Mouse (Mus musculus): Measurements from ENCODE around the gene Ankrd60. TPM values are rescaled to one million over a fixed set of nuclear protein-coding genes. Genes with fewer than 3 reads are reported as not detected.

Gene Ankrd60
- total RNA-seq, 4 experiments from 2014 or later = not detected

- no peak for DNase-seq (ENCODE audit: low spot score in 2 of 2)
Measured at GRCm38 (mm10) chr2:173585387-173586117, 7.4 kb upstream of the Ankrd60 start.

GRCm38 (mm10) chr2:173584361-173584760 is 6.2 kb upstream of the Ankrd60 start:
- no peak for DNase-seq (ENCODE audit: low spot score in 2 of 2)

- no peak for DNase-seq (ENCODE audit: low spot score in 2 of 2)
Measured at GRCm38 (mm10) chr2:173583455-173583854, 5.3 kb upstream of the Ankrd60 start.

DNA sequence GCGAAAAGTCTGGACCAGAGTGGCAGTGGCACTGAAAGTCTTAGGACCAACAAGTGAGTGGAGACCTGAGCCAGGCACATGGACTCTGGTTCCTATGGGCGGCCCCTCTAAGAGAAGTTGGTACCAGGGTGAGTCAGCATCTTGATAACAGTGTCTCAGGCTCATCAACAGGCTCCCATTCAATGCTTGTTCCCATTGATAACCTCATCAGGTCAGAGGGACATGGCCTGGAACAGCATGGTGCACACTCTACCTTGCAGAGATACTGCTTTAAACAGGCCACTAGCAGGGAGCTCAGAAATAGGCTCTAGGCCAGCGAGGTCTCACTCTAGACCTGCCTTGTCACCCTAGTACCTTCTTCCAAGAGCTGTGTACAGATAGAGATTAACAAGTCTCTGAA is 4.7 kb upstream of the Ankrd60 start:
- no peak for DNase-seq (ENCODE audit: low spot score in 2 of 2)

DNA sequence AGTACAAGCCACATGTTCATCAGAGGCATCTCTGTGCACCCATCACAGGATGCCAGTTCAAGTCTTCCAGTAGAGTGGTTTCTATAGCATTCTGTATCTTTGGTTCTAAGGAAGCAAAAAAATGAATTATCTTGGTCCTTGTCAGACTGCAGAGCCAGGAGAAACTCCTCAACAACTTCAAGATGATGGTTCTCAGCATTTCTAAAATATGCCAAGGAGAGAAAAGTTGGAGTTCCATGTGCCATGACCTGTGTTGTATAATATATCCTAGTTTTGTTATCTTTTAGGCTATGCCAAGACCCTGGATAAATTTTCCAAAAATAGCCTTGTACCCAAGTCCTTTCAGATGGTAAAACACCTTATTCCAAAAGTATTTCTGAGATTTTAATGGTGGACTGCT is 2.9 kb upstream of the Ankrd60 start:
- DNase-seq (ENCODE audit: low spot score in 2 of 2) = no peak

DNA sequence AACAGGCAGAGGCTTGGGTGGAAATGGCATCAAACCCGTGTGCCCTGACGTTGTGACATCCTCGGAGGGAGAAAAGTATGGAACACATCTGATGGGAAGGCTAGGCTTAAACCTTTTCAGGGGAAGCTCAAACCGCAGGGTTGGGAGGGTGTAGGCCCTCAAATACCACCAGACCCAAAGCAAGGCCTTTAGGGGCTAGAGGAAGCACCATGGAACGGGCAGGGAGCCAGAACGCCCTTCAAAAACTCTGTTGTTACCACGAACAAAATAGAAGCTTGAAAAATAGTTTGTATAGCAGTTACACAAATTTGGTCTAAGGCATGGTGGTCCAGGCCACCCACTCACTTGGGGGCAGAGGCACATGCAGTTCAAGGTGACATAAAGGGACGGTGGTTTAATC is 430 bp upstream of the Ankrd60 start:
- DNase-seq (ENCODE audit: low spot score in 2 of 2) = no peak

DNA sequence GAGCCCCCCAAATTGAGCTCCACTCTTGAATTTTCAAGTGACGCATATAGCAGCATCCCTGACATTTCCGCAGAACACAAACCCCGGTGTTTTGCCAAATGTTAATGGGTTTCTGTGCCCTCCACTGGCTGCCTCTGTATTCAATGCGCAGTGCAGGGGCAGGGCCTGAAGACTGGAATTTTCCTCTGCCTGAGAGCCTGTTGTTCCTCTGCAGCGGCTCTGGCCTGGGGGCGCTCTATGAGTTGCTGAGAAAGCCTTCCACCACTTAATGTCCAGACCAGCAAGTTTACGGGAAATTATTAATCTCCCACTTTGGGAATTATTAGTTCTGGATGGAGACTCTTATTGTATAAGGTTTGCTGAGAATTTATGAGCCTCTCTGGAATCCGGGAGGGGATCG is 14.0 kb downstream of the Ankrd60 start:
- DNase-seq (ENCODE audit: low spot score in 2 of 2) = no peak

- no peak for DNase-seq (ENCODE audit: low spot score in 2 of 2)
Measured at GRCm38 (mm10) chr2:173563336-173563735, 14.8 kb downstream of the Ankrd60 start.

DNA sequence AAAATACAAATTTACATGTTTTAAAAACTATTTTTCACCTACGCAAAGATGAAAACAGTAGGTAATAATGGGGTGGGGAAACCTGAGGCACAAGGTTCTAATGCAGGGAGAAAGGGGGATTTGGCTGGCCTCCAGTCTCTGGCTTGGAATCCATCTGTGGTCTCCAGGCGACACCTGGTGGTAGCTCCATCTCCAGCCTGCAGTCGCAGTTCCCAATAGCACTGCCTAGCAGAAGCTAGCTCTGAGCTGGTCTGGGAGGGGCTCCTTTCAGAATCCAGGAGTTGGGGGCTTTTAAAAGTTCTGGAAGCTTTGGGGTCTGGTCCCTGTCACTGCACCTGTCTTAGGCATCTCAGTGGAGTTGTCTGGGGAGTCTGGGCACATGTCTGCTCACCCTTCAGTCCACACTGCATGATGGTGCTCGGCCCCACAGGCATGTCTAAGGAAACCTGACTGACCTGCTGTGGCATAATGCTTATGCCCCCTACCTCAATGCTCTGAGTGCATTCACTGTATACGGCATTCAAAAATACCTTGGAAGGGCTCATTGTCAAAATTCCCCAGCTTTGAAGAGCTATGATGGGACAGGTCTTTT is 16.2 kb downstream of the Ankrd60 start:
- peak; percentile 27 to 45 for DNase-seq (ENCODE audit: low spot score in 2 of 2)

DNA sequence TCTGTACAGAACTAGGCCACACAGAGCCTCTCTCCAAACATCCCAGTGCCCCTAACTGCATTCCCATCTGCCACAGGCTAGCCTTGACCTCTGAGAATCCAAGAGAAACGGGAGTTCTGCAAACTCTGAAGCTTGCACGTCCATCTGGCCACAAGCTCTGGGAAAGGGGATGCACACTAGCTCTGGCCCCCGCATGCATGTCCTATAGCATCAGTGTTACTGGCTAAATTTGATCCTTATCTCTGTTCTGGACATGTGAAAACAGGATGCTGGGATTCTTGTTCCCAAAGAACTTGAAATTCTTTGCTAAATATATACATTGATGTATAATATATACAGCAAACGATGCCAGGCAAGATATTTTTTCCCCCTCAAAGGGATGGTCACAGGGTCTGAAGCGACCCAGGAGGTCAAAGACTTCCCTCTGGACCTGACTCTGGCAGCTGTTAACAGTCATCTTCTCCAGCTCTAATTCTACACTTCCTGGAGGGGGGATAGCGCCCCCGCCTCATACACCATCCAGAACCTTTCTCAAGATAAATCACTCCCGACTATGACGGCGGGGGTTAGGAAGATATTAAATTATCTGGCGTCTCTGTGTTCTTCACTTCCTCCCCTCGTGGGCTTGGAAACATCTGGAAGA is 19.3 kb downstream of the Ankrd60 start:
- DNase-seq (ENCODE audit: low spot score in 2 of 2) = no peak

- no peak for DNase-seq (ENCODE audit: low spot score in 2 of 2)
Measured at GRCm38 (mm10) chr2:173553863-173554262, 24.3 kb downstream of the Ankrd60 start.

DNA sequence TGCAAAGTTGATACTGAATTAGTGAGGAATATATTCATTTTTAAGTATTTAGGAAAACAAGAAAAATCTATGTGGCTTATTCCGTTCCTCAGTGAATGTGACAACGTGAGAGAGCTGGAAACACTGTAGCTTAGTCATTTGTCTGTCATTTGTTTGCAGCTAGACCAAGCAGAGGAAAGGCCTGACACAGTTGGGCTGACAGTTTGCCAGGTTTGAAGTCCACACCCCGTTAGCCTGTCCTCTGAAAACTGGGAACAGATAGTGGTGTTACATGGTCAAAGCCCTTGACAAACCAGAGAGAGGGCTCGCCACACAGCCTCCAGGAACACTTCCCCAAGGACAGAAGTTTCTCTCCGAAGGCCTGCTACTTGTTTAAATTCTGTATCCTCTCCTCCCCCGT is 27.5 kb downstream of the Ankrd60 start:
- no peak for DNase-seq (ENCODE audit: low spot score in 2 of 2)

GRCm38 (mm10) chr2:173549236-173549635 is 28.9 kb downstream of the Ankrd60 start:
- no peak for DNase-seq (ENCODE audit: low spot score in 2 of 2)

DNA sequence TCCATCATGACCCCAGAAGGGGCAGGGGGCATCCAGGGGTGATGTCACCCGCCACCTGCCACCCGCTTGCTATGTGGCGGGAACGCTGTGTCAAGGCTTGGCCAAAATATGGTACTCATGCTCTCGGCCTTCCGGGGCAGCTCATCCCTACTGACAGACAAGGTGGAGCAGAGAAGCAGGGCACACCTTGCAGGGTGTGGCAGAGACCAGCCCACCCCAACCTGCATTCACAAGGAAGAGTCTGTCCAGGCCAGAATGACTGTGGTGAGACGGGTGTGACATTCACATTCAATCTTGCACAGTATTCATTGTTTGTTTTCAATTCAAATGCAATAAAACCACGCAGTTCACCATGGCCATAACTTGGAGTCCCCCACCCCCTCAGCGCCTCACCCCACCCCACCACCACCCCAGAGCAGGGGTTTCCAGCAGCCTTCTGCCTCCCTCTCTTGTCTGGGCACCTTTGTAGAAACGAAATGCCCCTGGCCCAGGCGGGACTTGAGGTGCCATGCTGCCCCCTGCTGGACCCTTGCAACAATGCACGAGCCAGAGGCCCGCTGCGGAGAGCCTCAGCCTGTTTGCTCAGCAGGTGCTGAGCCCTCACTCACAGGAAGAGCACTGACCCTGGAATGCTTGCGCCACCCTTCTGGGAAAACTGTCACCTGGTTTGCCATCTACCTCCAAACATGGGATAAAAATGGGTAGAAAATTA is 32.0 kb downstream of the Ankrd60 start:
- DNase-seq (ENCODE audit: low spot score in 2 of 2) = peak; percentile 39 to 70

DNA sequence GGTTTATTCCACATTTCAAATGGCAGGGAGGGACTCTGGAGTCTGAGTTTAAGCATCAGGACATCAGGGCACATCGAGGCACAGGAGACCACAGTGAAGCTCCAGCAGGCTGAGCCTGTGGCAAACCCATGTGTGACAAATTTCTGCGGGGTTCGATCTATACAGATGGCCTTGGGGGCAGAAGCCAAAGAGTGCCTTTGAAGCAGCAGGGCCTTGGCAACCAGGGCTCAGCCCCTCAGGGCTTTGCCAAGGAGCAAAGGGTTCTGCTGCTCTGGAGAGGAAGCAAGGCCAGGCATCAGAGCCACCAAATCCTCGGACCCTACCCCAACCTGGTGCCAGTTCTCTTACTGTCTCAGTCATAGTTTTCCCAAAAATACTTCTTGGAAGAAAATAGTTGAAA is 35.4 kb downstream of the Ankrd60 start:
- DNase-seq (ENCODE audit: low spot score in 2 of 2) = no peak

DNA sequence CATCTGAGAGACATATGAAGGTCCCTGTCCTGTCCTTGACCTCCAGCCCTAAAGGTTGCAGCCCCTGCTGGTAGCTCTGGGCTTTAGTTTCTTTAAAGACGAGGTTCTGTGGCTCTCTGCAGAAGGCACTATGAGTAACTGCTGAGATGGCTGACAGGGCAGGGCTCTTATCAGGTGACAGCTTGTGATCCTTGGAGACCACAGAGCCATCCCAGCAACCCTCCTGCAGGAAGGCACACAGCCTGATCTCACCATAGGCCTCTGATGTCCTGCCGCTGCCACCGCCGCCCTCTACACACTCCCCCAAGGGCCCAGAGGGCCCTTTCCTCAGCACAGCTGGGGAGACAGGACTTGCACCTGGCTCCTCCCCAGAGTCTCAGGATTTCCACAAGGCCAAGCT is 36.4 kb downstream of the Ankrd60 start:
- DNase-seq (ENCODE audit: low spot score in 2 of 2) = no peak

GRCm38 (mm10) chr2:173539781-173540180 is 38.4 kb downstream of the Ankrd60 start:
- no peak for DNase-seq (ENCODE audit: low spot score in 2 of 2)

DNA sequence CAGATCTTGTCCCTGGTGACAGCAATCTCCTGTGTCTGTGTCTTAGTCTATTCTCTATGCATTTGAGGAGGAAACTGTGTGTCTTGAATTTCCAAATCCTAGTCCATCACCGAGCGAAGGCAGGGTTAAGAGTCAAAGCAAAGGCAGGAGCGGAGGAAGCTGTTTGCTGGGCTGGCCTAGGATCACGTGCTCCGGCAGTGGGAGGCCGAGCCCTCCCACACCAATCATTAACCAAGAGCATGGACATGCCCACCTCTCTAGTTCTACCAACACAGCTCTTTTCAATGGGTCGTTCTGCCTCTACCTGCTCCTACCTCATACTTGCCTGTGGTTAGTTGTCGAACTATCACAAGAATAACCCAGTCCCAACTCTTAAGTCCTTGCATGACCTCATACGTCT is 42.3 kb downstream of the Ankrd60 start:
- no peak for DNase-seq (ENCODE audit: low spot score in 2 of 2)

DNA sequence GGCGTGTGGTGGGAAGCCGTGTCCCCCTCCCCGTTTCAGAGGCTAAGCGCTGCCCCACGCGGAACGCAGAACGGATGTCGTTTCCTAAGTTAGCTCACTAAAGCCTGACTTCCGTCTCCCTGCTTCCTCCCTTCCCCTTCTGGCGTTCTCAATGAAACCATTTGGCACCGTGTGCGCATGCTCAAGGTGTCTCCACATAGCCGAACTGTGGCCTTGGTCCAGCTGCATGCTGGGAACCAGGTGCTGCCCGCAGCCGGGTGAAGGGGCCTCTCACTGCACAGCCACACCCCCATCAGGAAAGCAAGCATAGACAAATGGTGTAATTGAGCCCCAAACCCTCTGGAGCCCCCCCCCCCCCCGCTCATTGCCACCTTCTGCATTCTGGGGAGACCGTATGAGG is 42.8 kb downstream of the Ankrd60 start:
- no peak for DNase-seq (ENCODE audit: low spot score in 2 of 2)

- DNase-seq (ENCODE audit: low spot score in 2 of 2) = no peak
Measured at GRCm38 (mm10) chr2:173534581-173534980, 43.6 kb downstream of the Ankrd60 start.

DNA sequence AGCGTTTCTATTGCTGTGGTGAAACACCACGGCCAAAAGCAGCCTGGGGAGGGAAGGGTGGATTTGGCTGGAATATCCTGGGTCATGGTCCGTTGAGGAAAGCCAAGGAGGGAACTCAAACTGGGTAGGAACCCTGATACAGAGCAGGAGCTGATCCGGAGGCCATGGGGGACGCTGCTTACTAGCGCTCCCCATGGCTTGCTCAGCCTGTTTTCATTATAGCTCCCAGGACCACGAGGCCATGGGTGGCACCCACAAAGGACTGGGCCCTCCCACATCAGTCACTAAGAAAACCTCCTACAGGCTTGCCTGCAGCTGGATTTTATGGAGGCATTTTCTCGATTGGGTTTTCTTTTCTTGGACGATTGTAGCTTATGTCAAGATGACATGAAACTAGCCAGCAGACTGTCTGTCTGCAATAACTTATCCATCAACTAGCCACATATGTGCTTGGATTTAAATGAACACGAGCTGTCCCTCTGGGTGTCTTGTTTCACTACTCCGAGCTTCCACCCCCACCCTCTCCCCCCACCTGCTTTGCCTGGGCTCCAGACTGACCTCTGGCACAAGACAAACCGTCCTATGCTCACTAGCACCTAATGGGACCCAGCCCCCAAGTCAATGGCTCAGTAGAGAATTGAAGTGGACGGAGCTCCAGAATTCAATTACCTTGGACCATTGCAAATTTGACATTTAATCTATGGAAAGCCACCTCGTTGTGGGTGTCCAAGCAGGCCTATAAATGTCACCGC is 45.3 kb downstream of the Ankrd60 start:
- no peak for DNase-seq (ENCODE audit: low spot score in 2 of 2)

Data from left cerebral cortex, adult 8-10 months (tissue).